Mouse (Mus musculus) bone marrow macrophage, adult 2 months (primary cell): ENCODE measurements around the gene Retreg1.

Source experiments
- CTCF ChIP-seq: IDR thresholded peaks from 2 replicates; pipeline ENCODE4 v1.5.1; 2012; ENCODE audit warnings: low read depth, mild to moderate bottlenecking, low read length, moderate library complexity
- POLR2A ChIP-seq: IDR thresholded peaks from 2 replicates; pipeline ENCODE4 v1.6.1; 2012; ENCODE audit warnings: mild to moderate bottlenecking, low read depth, low read length, borderline replicate concordance

DNA sequence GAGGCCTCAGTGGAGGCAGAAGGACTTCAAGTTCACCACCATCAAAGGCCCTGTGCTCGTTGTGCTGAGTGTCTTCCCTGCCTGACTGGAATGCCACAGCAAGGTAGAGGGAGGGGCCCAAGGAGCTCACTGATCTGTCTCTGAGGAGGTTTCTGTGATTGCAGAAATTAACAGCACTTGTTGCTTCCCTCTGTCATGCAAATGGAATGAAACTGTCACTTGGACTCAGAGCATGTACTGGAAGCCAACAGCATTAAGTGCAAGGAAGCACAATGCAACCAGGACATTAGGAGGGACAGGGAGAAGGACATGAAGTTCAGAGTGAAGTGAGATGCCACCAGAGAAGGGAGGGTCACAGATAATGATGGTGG, 67.5 kb downstream of the Retreg1 start:
- no peak for TF ChIP-seq CTCF
- no peak for TF ChIP-seq POLR2A
